Mouse (Mus musculus): ENCODE results near the gene Ccdc170.
"Not testable (repeated sequence)": the region's sequence is repeated elsewhere in the genome, so short reads cannot be mapped to it uniquely, and the experiment has no call there.

Gene Ccdc170

DNA sequence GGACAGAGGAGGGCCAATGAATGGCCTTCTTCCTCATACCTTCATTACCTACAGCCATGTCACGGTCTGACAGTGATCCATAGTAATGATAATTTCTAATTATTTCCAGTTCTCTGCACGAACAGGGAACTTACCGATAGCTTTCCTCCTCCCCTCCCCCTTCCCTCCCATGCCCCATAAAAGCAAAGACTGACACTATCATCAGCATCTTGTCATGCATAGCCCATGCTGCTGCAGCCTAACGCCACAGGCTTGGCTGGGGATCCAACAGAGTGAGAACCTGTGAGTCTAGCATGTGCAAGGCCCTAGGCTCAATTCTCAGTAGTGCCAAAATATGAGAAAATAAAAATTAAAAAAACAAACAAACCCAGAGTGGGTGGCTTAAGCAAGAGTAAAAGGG is 40.8 kb downstream of the Ccdc170 start:
- no peak for DNase-seq

- DNase-seq, result no peak
Measured at GRCm38 (mm10) chr10:4528043-4528442, 45.7 kb downstream of the Ccdc170 start.

GRCm38 (mm10) chr10:4530638-4531235 is 48.4 kb downstream of the Ccdc170 start:
- DNase-seq, result no peak

DNA sequence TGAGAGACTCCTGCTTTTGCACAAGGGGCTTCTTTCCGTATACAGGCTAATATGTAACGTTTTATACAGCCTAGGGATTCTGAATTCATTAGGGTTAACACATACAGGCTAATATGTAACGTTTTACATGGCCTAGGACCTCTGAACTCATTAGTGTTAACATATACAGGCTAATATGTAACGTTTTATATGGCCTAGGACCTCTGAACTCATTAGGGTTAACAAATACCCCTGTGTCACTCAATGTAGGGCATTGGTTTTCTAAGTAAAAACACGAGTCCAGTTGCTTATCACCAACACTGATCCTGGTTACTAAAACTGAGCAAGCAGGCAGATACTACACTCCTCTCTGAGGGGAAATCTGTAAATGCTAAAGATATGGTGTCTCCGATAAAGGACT is 49.6 kb downstream of the Ccdc170 start:
- no peak for DNase-seq

- no peak for DNase-seq
Measured at GRCm38 (mm10) chr10:4532731-4533130, 50.4 kb downstream of the Ccdc170 start.

GRCm38 (mm10) chr10:4533873-4534272 is 51.6 kb downstream of the Ccdc170 start:
- no peak for DNase-seq

- no peak for DNase-seq
Measured at GRCm38 (mm10) chr10:4545550-4545949, 63.2 kb downstream of the Ccdc170 start.

DNA sequence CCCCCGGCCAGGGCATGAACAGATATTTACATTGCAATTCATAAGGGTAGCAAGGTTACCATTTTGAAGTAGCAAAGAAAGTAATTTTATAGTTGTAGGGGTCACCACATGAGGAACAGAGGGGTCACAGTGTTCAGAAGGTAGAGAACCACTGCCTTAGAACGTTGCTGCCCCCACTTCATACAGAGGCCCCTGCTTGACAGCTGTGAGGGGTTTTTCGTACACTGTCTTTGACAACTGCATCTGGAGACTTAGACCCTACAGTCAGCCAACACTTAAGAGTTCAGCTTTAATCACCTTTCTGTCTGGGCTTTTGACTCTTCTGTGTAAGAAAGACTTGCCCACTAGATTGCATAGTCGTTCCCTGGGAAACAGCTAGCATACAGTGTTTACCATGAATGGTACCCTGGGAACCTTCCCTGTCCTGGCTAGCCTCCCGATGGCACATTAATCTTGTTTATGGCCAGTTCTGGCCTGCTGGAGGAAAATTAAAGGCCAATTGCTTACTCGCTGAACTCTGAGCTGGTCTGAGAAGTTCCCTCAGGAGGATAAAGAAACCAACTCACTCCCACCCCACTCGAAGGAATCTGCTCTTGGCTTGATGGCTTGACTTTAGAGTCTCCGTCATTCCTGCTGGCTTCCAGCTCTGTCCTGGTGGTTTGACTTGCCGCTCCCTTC is 71.3 kb downstream of the Ccdc170 start:
- DNase-seq, result peak in 1 of 2 experiments; percentile 7

- no peak for DNase-seq
Measured at GRCm38 (mm10) chr10:4556842-4557377, 74.6 kb downstream of the Ccdc170 start.

- DNase-seq, result no peak
Measured at GRCm38 (mm10) chr10:4559132-4559531, 76.8 kb downstream of the Ccdc170 start.

GRCm38 (mm10) chr10:4565148-4565547 is 82.8 kb downstream of the Ccdc170 start:
- no peak for DNase-seq

DNA sequence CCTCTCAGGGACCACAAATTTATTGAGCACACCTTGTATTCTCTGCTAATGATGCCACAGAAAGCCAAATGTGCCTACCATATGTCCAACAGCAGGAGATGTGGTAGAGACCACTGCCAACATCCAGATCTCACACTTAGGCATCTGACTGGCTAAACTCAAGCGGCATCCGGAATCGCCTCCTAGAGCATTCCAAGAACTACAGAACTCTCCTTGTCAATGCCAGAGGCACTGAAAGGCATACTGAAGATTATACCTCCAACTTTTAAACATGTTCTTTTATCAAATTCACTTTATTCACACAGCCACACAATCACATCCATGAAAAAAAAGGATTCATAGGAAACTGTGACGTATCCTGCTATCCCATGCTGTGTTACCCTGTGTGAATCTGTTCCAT is 88.5 kb downstream of the Ccdc170 start:
- DNase-seq, result no peak

DNA sequence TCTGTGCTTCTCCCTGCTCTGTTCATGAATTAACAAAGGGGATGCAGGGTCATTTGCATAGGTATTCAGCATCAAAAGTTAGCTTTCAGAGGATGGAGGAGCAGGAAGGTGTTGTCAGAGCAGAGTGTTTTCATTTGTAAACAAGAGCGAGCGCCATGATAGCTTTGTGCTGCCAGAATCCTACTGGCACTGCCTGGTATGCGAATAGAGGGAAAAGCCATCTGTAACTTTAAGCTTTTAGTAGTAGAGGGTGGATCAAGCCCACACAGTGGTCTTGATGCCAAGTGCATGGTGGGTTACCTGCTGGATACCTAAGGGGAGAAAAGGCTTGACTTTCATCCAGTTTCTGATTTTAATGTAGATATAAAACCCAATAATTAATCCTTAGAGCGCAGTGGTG is 89.0 kb downstream of the Ccdc170 start:
- DNase-seq, result no peak

DNA sequence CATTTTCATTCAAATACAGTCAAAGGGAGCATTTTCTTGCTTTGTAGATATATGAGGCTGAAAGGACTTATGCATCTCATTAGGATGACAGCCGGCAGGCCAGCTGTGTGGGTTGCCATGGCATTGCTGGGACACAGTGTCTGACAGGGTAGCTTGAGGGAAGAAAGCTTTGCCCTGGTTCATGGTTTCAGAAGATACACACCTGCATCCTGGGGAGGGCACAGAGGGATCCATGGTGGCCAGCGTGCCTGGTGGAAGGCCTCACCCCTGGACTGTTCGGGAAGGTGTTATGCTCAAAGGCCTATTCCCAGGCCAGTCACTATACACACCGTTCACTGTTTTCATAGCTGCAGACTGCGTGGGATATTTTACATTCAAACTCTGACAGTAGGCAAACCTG is 99.6 kb downstream of the Ccdc170 start:
- DNase-seq, result no peak

DNA sequence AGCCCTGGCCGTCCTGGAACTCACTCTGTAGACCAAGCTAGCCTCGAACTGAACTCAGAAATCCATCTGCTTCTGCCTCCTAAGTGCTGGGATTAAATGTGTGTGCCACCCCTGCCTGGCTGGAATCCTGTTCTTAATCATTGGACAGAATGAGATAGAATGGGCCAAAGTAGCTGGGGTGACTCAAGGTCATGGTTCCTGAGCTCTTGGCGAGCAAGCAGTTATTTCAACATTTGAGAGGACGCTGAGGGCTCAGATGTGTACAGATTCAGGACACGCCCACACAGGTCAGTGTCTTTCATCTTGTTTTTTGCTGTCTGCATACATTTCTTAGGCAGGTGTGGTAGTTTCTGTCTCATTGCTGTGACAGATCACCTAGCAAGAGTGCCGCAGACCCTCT is 104.4 kb downstream of the Ccdc170 start:
- DNase-seq, result no peak

DNA sequence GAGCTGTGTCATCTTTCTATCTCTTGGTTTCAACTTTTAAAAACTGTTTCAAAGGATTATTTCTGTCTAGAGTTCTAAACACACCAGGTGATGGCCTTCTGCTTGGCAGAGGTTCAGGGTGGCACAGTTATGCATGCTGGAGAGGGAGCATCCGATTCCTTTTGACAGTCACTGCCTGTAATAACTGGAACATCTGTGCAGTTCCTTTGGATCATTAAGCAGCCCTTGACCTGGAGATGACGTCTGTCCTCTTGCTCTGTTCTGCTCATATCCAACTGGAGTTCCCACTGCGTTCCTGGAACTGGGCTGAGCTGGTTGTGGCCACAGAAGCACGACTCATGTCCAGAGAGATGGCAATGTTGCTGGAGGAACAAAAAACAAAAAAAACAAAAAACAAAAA is 107.3 kb downstream of the Ccdc170 start:
- no peak for DNase-seq

DNA sequence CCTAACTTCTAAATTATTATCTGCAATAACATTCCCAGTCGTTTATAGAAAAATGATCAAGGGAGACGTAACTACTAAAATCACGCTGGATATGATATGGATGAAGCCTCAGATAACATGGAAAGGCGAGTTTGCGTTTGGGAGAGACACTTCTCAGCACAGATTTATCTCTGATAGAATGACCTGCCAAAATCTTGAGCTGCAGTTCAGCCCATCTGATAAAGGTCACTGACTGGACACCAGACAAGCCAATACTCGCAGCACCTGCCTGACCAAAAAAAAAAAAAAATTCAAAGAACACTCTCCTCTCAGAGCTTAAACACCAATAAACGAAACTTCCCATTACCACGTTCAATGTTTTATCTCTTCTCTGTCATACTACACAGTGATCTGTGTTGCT is 108.7 kb downstream of the Ccdc170 start:
- no peak for DNase-seq

- DNase-seq, result no peak
Measured at GRCm38 (mm10) chr10:4593828-4594227, 111.5 kb downstream of the Ccdc170 start.

GRCm38 (mm10) chr10:4597211-4597610 is 114.9 kb downstream of the Ccdc170 start:
- no peak for DNase-seq

GRCm38 (mm10) chr10:4598244-4598842 is 116.0 kb downstream of the Ccdc170 start:
- DNase-seq, result no peak

- DNase-seq, result no peak
Measured at GRCm38 (mm10) chr10:4598916-4599315, 116.6 kb downstream of the Ccdc170 start.

DNA sequence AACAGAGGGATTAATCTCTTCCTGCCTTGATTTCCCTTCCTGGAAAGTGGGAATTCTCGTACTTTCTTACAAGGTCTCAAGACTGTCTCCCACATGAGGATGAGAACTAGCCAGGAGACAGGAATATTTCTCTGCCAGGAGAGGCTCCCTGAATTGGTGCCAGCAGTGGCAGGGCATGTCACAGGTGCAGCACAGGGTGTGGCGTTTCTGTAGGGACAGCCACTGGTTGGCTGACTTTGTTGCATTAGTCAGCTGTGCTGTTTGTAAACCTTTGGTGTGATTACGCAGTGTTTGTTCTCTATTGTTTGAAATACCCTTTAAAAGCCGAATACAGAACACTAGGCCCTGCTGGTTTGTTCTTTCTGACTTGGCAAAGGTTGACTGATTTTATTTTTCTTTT is 117.3 kb downstream of the Ccdc170 start:
- DNase-seq, result no peak

DNA sequence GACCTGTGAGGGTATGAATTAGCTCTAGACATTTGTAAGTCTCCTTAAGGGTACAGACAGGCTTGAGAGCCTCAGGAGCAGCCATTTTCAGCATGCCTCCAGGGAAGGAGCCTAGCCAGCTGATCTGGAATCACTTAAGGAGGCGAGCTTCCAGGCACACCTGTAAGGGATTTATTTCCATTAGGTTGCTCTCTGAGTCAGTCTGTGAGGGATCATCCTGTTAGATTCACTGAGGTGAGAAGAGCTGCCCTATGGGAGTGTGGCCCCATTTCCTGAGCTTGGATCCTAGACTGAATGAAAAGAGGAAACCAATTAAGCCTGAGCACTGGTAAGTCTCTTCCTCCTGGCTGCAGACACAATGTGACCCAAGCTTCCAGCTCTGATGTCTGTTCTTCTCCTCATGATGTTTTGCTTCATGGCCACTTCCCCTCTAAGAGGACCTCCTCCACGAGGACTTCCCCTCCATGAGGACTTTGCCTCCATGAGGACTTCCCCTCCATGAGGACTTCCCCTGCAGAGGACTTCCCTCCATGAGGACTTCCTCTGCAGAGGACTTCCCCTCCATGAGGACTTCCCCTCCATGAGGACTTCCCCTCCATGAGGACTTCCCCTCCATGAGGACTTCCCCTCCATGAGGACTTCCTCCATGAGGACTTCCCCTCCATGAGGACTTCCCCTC is 118.6 kb downstream of the Ccdc170 start:
- DNase-seq, result no peak

DNA sequence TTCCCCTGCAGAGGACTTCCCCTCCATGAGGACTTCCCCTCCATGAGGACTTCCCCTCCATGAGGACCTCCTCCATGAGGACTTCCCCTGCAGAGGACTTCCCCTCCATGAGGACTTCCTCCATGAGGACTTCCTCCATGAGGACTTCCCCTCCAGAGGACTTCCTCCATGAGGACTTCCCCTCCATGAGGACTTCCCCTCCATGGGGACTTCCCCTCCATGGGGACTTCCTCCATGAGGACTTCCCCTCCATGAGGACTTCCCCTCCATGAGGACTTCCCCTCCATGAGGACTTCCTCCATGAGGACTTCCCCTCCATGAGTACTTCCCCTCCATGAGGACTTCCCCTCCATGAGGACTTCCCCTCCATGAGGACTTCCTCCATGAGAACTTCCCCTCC is 119.3 kb downstream of the Ccdc170 start:
- DNase-seq, result not testable (repeated sequence)
